Mouse (Mus musculus): ENCODE results near the gene St8sia6. TPM values are rescaled to one million over a fixed set of nuclear protein-coding genes. Genes with fewer than 3 reads are reported as not detected.

Gene St8sia6
- polyA plus RNA-seq, 1 experiment from 2014 or later = 0.72 TPM

DNA sequence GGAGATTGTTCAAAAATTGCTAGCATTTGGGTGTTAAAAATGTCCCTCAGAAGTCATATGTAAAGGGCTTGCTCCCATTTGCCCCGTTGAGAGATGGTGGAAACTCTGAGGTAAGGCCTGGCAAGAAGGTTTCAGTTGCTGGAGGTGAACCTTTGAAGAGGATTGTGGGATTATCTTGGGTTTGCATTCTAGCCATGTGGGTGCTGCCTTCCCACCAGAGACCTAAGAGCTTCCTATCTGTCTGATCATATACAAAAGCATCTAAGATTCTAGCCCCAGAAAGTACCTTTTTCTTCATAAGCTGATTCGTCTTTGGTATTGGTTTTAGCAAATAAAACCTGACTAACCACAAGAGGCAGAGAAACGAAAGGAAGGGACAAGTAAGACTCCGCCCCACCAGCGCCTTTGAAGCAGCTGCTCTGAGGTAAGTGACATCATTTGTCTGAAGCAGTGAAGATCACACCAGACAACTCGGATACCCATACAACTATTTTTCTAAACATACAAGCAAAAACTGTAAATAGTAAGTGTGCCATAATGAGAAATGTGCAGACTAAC is 75.2 kb downstream of the St8sia6 start:
- no peak for ATAC-seq (replicated peaks; ENCODE audit: low FRiP score, low TSS enrichment, low read depth)
- WGBS = 73% methylated on average over 6 of the region's 6 CpGs

GRCm38 (mm10) chr2:13708785-13709184 is 85.1 kb downstream of the St8sia6 start:
- Histone ChIP-seq H3K9me3 (ENCODE audit: control insufficient read depth, low read length) (no peaks in the 10 kb centered on the region), H3K27me3 (replicated peaks; ENCODE audit: control insufficient read depth, insufficient read depth, low read length) (no peaks in the 10 kb centered on the region), H3K36me3 (ENCODE audit: control insufficient read depth, insufficient read depth, low read length) (no peaks in the 10 kb centered on the region), H3K4me1 (replicated peaks; ENCODE audit: control insufficient read depth, insufficient read depth, low read length) (no peaks in the 10 kb centered on the region), H3K9ac (ENCODE audit: low read length) (no peak overlapping the region), H3K4me2 (ENCODE audit: low read length) (no peak overlapping the region), H3K4me3 (ENCODE audit: low read depth, low read length) (no peak overlapping the region), H3K27ac (ENCODE audit: low read depth) (no peak overlapping the region)
- WGBS = 50% methylated on average over 1 of the region's 1 CpGs
- ATAC-seq (replicated peaks; ENCODE audit: low FRiP score, low TSS enrichment, low read depth) (no peak), DNase-seq (ENCODE audit: low spot score) (no peak)

More for the DNA sequence above, 75.2 kb downstream of the St8sia6 start:
- Histone ChIP-seq H3K4me1 (replicated peaks; ENCODE audit: control insufficient read depth, insufficient read depth, low read length) (no peaks in the 10 kb centered on the region), H3K27ac (ENCODE audit: low read depth) (no peak overlapping the region), H3K4me2 (ENCODE audit: low read length) (no peak overlapping the region), H3K36me3 (ENCODE audit: control insufficient read depth, insufficient read depth, low read length) (no peaks in the 10 kb centered on the region), H3K27me3 (replicated peaks; ENCODE audit: control insufficient read depth, insufficient read depth, low read length) (no peaks in the 10 kb centered on the region), H3K9me3 (ENCODE audit: control insufficient read depth, low read length) (no peaks in the 10 kb centered on the region), H3K9ac (ENCODE audit: low read length) (no peak overlapping the region), H3K4me3 (ENCODE audit: low read depth, low read length) (no peak overlapping the region)
- no peak for DNase-seq (ENCODE audit: low spot score)

DNA sequence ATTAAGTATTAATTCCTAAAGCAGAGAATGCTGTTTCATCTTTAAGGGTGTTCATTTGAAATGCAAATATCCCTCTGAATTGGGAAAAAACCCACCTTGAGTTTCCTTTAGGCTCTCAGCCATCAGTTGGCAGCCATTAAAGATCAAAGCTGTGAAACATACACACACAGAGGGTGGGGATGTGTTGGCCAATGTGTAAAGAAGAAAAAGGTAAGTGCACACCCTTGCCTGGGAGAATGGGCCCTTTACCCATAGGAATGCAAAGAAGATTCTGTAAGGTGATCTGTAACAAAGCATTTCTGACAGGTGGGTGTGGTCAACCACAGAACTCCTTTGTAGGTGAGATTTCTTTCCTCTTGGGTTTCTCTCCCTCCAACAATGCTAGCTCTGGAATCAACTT is 96.3 kb downstream of the St8sia6 start:
- no peak for ATAC-seq (replicated peaks; ENCODE audit: low FRiP score, low TSS enrichment, low read depth)
- no peaks in the 10 kb centered on the region for H3K27me3 ChIP-seq (replicated peaks; ENCODE audit: control insufficient read depth, insufficient read depth, low read length)
- no peaks in the 10 kb centered on the region for H3K9me3 ChIP-seq (ENCODE audit: control insufficient read depth, low read length)
- no peaks in the 10 kb centered on the region for H3K4me1 ChIP-seq (replicated peaks; ENCODE audit: control insufficient read depth, insufficient read depth, low read length)
- no peaks in the 10 kb centered on the region for H3K36me3 ChIP-seq (ENCODE audit: control insufficient read depth, insufficient read depth, low read length)
- DNase-seq (ENCODE audit: low spot score) = no peak
- no peak overlapping the region for H3K27ac ChIP-seq (ENCODE audit: low read depth)
- no peak overlapping the region for H3K4me2 ChIP-seq (ENCODE audit: low read length)
- no peak overlapping the region for H3K9ac ChIP-seq (ENCODE audit: low read length)
- H3K4me3 ChIP-seq (ENCODE audit: low read depth, low read length) = no peak overlapping the region

DNA sequence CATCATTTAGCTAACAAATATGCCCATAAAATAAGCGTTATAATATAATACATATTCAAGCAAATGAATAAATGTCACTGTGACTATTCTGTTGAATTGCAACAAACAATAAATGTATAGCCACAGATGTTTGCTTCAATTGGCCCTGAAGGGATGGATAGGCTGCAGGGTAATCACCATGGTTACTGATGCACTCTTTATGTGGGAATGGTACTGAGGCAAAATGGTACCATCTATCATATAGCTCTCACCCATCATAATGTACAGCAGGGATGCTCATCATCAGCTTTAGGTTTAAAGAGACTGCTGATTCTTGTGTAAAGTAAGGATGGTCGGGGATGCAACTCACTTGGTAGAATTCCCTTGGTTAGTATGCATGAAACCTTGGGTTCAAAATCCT is 99.4 kb downstream of the St8sia6 start:
- no peaks in the 10 kb centered on the region for H3K4me1 ChIP-seq (replicated peaks; ENCODE audit: control insufficient read depth, insufficient read depth, low read length)
- H3K4me2 ChIP-seq (ENCODE audit: low read length) = no peak overlapping the region
- no peak overlapping the region for H3K4me3 ChIP-seq (ENCODE audit: low read depth, low read length)
- no peak overlapping the region for H3K27ac ChIP-seq (ENCODE audit: low read depth)
- DNase-seq (ENCODE audit: low spot score) (no peak), ATAC-seq (replicated peaks; ENCODE audit: low FRiP score, low TSS enrichment, low read depth) (no peak)
- H3K36me3 ChIP-seq (ENCODE audit: control insufficient read depth, insufficient read depth, low read length) = no peaks in the 10 kb centered on the region
- no peaks in the 10 kb centered on the region for H3K9me3 ChIP-seq (ENCODE audit: control insufficient read depth, low read length)
- 69% methylated on average over 2 of the region's 2 CpGs for WGBS
- no peak overlapping the region for H3K9ac ChIP-seq (ENCODE audit: low read length)
- H3K27me3 ChIP-seq (replicated peaks; ENCODE audit: control insufficient read depth, insufficient read depth, low read length) = no peaks in the 10 kb centered on the region

DNA sequence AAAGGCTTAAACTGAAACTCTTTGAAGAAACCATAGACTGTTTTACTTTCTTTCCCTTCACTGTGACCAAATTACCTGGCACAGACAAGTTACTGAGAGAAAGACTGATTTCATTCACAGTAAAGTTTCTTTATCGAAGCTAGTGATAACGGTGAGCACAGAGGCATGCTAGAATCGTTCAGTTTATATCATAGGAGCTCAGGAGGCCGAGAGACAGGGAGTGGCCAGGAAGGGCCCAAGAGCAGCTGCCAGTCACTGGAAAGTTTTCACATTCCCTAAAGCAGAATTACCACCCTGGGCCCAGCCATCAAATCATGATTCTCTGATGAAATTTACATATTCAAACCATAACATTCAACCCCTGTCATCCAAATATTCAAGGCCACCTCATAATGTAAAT is 109.5 kb downstream of the St8sia6 start:
- Histone ChIP-seq H3K36me3 (ENCODE audit: control insufficient read depth, insufficient read depth, low read length) (no peaks in the 10 kb centered on the region), H3K4me2 (ENCODE audit: low read length) (no peak overlapping the region), H3K4me1 (replicated peaks; ENCODE audit: control insufficient read depth, insufficient read depth, low read length) (no peaks in the 10 kb centered on the region), H3K9ac (ENCODE audit: low read length) (no peak overlapping the region), H3K27ac (ENCODE audit: low read depth) (no peak overlapping the region), H3K27me3 (replicated peaks; ENCODE audit: control insufficient read depth, insufficient read depth, low read length) (0 out of 2 replicates have a peak, but pooled peaks cover 3% of the 10 kb centered on the region), H3K4me3 (ENCODE audit: low read depth, low read length) (no peak overlapping the region), H3K9me3 (ENCODE audit: control insufficient read depth, low read length) (no peaks in the 10 kb centered on the region)
- WGBS = 62% methylated on average over 4 of the region's 4 CpGs
- no peak for ATAC-seq (replicated peaks; ENCODE audit: low FRiP score, low TSS enrichment, low read depth)
- no peak for DNase-seq (ENCODE audit: low spot score)

DNA sequence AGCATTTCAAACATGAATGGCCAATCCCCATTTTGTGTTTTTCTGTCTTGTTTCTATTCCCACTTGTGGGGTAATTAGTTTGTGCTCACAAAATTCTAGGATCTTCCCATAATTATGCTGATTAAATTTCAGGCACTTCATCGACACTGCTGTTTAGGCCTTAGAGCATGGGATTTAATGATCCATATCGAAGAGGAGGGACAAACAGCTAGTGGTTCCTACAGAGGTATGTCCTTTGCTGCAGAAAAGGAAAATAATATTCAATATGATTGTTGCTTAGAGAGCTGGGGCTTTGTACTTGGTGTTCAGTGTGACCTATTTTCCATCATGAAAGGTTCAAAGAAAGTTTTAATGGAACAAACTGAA is 110.7 kb downstream of the St8sia6 start:
- ATAC-seq (replicated peaks; ENCODE audit: low FRiP score, low TSS enrichment, low read depth) (no peak), DNase-seq (ENCODE audit: low spot score) (no peak)
- Histone ChIP-seq H3K4me1 (replicated peaks; ENCODE audit: control insufficient read depth, insufficient read depth, low read length) (no peaks in the 10 kb centered on the region), H3K4me3 (ENCODE audit: low read depth, low read length) (no peak overlapping the region), H3K27me3 (replicated peaks; ENCODE audit: control insufficient read depth, insufficient read depth, low read length) (0 out of 2 replicates have a peak, but pooled peaks cover 3% of the 10 kb centered on the region), H3K36me3 (ENCODE audit: control insufficient read depth, insufficient read depth, low read length) (no peaks in the 10 kb centered on the region), H3K4me2 (ENCODE audit: low read length) (no peak overlapping the region), H3K9ac (ENCODE audit: low read length) (no peak overlapping the region), H3K27ac (ENCODE audit: low read depth) (no peak overlapping the region), H3K9me3 (ENCODE audit: control insufficient read depth, low read length) (no peaks in the 10 kb centered on the region)
- 88% methylated on average over 2 of the region's 2 CpGs for WGBS

GRCm38 (mm10) chr2:13682488-13683204 is 111.2 kb downstream of the St8sia6 start:
- WGBS = 27% methylated on average over 4 of the region's 4 CpGs
- no peak overlapping the region for H3K4me3 ChIP-seq (ENCODE audit: low read depth, low read length)
- no peaks in the 10 kb centered on the region for H3K4me1 ChIP-seq (replicated peaks; ENCODE audit: control insufficient read depth, insufficient read depth, low read length)
- DNase-seq (ENCODE audit: low spot score) = no peak
- H3K27me3 ChIP-seq (replicated peaks; ENCODE audit: control insufficient read depth, insufficient read depth, low read length) = 0 out of 2 replicates have a peak, but pooled peaks cover 3% of the 10 kb centered on the region
- no peak for ATAC-seq (replicated peaks; ENCODE audit: low FRiP score, low TSS enrichment, low read depth)
- no peak overlapping the region for H3K9ac ChIP-seq (ENCODE audit: low read length)
- no peaks in the 10 kb centered on the region for H3K9me3 ChIP-seq (ENCODE audit: control insufficient read depth, low read length)
- no peak overlapping the region for H3K27ac ChIP-seq (ENCODE audit: low read depth)
- no peaks in the 10 kb centered on the region for H3K36me3 ChIP-seq (ENCODE audit: control insufficient read depth, insufficient read depth, low read length)
- H3K4me2 ChIP-seq (ENCODE audit: low read length) = no peak overlapping the region

GRCm38 (mm10) chr2:13672946-13673345 is 120.9 kb downstream of the St8sia6 start:
- Histone ChIP-seq H3K27me3 (replicated peaks; ENCODE audit: control insufficient read depth, insufficient read depth, low read length) (no peaks in the 10 kb centered on the region), H3K4me1 (replicated peaks; ENCODE audit: control insufficient read depth, insufficient read depth, low read length) (no peaks in the 10 kb centered on the region), H3K9me3 (ENCODE audit: control insufficient read depth, low read length) (no peaks in the 10 kb centered on the region), H3K4me2 (ENCODE audit: low read length) (no peak overlapping the region), H3K36me3 (ENCODE audit: control insufficient read depth, insufficient read depth, low read length) (no peaks in the 10 kb centered on the region), H3K4me3 (ENCODE audit: low read depth, low read length) (no peak overlapping the region), H3K9ac (ENCODE audit: low read length) (no peak overlapping the region), H3K27ac (ENCODE audit: low read depth) (no peak overlapping the region)
- WGBS = 75% methylated on average over 3 of the region's 3 CpGs
- no peak for ATAC-seq (replicated peaks; ENCODE audit: low FRiP score, low TSS enrichment, low read depth)
- no peak for DNase-seq (ENCODE audit: low spot score)

- DNase-seq (ENCODE audit: low spot score) (no peak), ATAC-seq (replicated peaks; ENCODE audit: low FRiP score, low TSS enrichment, low read depth) (no peak)
- no peak overlapping the region for H3K27ac ChIP-seq (ENCODE audit: low read depth)
- H3K4me2 ChIP-seq (ENCODE audit: low read length) = no peak overlapping the region
- no peaks in the 10 kb centered on the region for H3K36me3 ChIP-seq (ENCODE audit: control insufficient read depth, insufficient read depth, low read length)
- no peaks in the 10 kb centered on the region for H3K27me3 ChIP-seq (replicated peaks; ENCODE audit: control insufficient read depth, insufficient read depth, low read length)
- H3K9ac ChIP-seq (ENCODE audit: low read length) = no peak overlapping the region
- WGBS = 81% methylated on average over 12 of the region's 12 CpGs
- H3K4me1 ChIP-seq (replicated peaks; ENCODE audit: control insufficient read depth, insufficient read depth, low read length) = no peaks in the 10 kb centered on the region
- H3K9me3 ChIP-seq (ENCODE audit: control insufficient read depth, low read length) = no peaks in the 10 kb centered on the region
- no peak overlapping the region for H3K4me3 ChIP-seq (ENCODE audit: low read depth, low read length)
These were observed 121.4 kb downstream of the St8sia6 start for GRCm38 (mm10) chr2:13672426-13672825.

Data from intestine, embryonic 14.5 days (tissue).